Mouse (Mus musculus): ENCODE results near the gene Ifitm2. TPM values are rescaled to one million over a fixed set of nuclear protein-coding genes. Genes with fewer than 3 reads are reported as not detected.

Ifitm2 gene
- polyA plus RNA-seq, 1 experiment from 2014 or later: 182 TPM

DNA sequence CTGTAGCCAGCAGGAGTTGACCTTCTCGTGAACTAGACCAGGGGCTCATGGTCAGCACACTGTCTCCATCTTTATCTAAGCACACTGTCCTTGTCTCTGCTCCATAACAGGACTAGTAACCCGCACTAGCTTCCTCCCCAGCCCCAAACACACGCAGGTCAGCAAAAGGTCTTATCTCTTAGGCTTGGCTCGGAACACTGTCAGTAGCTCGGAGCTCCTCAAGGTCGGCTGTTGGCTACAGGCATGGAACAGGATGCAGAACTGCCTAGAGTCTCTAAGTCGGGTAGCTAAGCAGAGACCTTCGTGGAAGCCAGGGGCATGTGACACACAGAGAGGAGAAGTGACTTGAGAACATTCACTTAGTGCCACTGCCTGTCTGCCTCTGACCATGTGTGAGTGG lies 7.6 kb downstream of the Ifitm2 start:
- Histone ChIP-seq H3K27ac (ENCODE audit: low read depth, low read length) (no peak overlapping the region), H3K27me3 (replicated peaks; ENCODE audit: control insufficient read depth, insufficient read depth, low read length) (no peaks in the 10 kb centered on the region), H3K9ac (ENCODE audit: low read depth, low read length) (no peak overlapping the region), H3K4me2 (ENCODE audit: low read length) (no peak overlapping the region), H3K36me3 (ENCODE audit: control insufficient read depth, insufficient read depth, low read length) (no peaks in the 10 kb centered on the region), H3K4me1 (ENCODE audit: control insufficient read depth, insufficient read depth, low read depth, low read length) (no peaks in the 10 kb centered on the region), H3K9me3 (ENCODE audit: control insufficient read depth, low read length) (no peaks in the 10 kb centered on the region), H3K4me3 (ENCODE audit: low read length) (no peak overlapping the region)
- ATAC-seq: no peak
- 85% methylated on average over 8 of the region's 8 CpGs for WGBS

DNA sequence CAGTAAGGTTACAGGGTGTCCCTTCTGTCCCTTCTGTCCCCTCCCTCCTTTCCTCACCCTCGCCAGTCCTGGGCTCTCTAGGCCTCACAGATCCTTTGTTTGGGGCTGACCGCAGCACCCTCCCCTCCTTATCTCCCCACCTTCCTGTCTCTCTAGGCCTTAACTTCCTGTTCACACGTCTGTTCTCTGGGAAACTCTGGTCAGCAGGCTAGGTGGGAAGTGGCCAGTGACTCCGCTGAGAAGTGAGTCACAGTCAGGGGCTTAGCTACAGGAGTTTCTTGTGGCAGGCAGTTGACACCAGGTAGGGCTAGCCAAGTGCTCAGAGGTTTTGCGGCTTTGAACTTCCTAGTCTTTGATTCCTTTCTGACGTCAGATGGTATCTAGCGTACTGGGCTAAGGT lies 8.8 kb downstream of the Ifitm2 start:
- Histone ChIP-seq H3K4me3 (ENCODE audit: low read length) (no peak overlapping the region), H3K9me3 (ENCODE audit: control insufficient read depth, low read length) (no peaks in the 10 kb centered on the region), H3K9ac (ENCODE audit: low read depth, low read length) (no peak overlapping the region; the same call in 1 of the 2 replicates), H3K4me2 (ENCODE audit: low read length) (no peak overlapping the region), H3K27me3 (replicated peaks; ENCODE audit: control insufficient read depth, insufficient read depth, low read length) (no peaks in the 10 kb centered on the region), H3K36me3 (ENCODE audit: control insufficient read depth, insufficient read depth, low read length) (no peaks in the 10 kb centered on the region), H3K27ac (ENCODE audit: low read depth, low read length) (no peak overlapping the region), H3K4me1 (ENCODE audit: control insufficient read depth, insufficient read depth, low read depth, low read length) (no peaks in the 10 kb centered on the region)
- ATAC-seq: no peak
- 80% methylated on average over 7 of the region's 7 CpGs for WGBS

DNA sequence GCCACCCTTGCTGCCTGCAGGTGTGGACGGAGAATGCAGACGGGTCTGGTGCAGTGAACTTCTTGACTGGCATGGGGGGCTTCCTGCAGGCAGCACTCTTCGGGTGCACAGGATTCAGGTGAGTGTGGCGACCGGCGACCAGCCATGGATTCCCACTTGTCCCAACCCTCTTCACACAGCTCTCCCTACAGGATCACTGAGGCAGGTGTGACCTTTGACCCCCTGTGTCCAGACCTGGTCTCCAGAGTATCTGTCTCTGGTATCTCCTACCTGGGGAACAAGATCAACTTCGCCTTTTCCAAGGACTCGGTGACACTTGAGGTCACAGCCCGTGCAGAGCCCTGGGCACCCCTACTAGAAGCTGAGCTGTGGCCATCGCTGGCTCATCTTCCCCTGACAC lies 9.5 kb downstream of the Ifitm2 start:
- H3K4me2 ChIP-seq (ENCODE audit: low read length): no peak overlapping the region
- no peak for ATAC-seq
- no peak overlapping the region for H3K4me3 ChIP-seq (ENCODE audit: low read length)
- 90% methylated on average over 10 of the region's 10 CpGs for WGBS
- H3K27me3 ChIP-seq (replicated peaks; ENCODE audit: control insufficient read depth, insufficient read depth, low read length): no peaks in the 10 kb centered on the region
- H3K27ac ChIP-seq (ENCODE audit: low read depth, low read length): no peak overlapping the region
- no peaks in the 10 kb centered on the region; the same call in 1 of the 2 replicates for H3K4me1 ChIP-seq (ENCODE audit: control insufficient read depth, insufficient read depth, low read depth, low read length)
- no peaks in the 10 kb centered on the region for H3K36me3 ChIP-seq (ENCODE audit: control insufficient read depth, insufficient read depth, low read length)
- no peaks in the 10 kb centered on the region for H3K9me3 ChIP-seq (ENCODE audit: control insufficient read depth, low read length)
- H3K9ac ChIP-seq (ENCODE audit: low read depth, low read length): no peak overlapping the region; the same call in 1 of the 2 replicates

DNA sequence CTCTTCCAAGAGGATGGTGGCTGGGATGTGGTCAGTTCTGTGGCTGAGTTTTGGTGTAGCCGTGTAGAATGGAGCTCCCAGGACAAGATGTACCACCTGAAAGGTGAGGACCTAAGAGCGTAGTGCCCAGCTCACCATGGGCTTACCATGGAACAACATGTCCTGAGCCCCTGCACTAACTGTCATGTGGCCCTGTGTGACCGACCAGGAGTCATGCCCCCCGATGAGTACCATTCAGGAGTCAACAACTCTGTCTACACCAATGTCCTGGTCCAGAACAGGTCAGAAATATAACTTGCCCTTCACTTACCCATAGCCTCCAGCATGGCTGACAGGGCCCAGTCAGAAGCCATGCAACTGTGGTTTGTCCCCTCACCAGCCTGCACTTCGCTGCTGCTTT lies 10.5 kb downstream of the Ifitm2 start:
- H3K27ac ChIP-seq (ENCODE audit: low read depth, low read length): no peak overlapping the region
- no peak overlapping the region for H3K9ac ChIP-seq (ENCODE audit: low read depth, low read length)
- no peak overlapping the region for H3K4me2 ChIP-seq (ENCODE audit: low read length)
- no peaks in the 10 kb centered on the region for H3K36me3 ChIP-seq (ENCODE audit: control insufficient read depth, insufficient read depth, low read length)
- ATAC-seq: no peak
- no peak overlapping the region for H3K4me3 ChIP-seq (ENCODE audit: low read length)
- H3K27me3 ChIP-seq (replicated peaks; ENCODE audit: control insufficient read depth, insufficient read depth, low read length): no peaks in the 10 kb centered on the region
- no peaks in the 10 kb centered on the region for H3K9me3 ChIP-seq (ENCODE audit: control insufficient read depth, low read length)
- WGBS: 99% methylated on average over 5 of the region's 5 CpGs
- no peaks in the 10 kb centered on the region; the same call in 1 of the 2 replicates for H3K4me1 ChIP-seq (ENCODE audit: control insufficient read depth, insufficient read depth, low read depth, low read length)

DNA sequence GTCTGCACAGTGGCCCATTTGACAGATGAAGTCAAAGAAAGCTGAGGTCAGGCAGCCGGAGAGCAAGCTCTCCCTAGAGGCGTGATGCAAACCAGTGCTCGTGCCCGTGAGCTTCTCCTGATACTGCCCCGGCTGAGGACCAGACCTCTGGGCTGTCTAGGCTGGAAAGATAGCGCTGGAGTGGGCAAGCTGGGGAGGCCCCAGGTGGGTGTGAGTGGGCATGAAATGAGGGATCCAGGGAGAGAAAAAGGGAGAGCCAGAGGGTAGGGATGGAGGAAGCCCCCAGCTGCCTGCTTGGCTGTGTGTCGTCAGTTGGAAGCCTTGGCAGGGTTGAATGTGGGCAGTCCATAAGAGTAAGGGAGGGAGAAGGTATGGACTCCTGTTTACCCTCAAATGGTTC lies 11.6 kb downstream of the Ifitm2 start:
- no peaks in the 10 kb centered on the region; the same call in 1 of the 2 replicates for H3K4me1 ChIP-seq (ENCODE audit: control insufficient read depth, insufficient read depth, low read depth, low read length)
- WGBS: 92% methylated on average over 7 of the region's 7 CpGs
- no peaks in the 10 kb centered on the region for H3K9me3 ChIP-seq (ENCODE audit: control insufficient read depth, low read length)
- no peaks in the 10 kb centered on the region for H3K27me3 ChIP-seq (replicated peaks; ENCODE audit: control insufficient read depth, insufficient read depth, low read length)
- no peak overlapping the region for H3K4me2 ChIP-seq (ENCODE audit: low read length)
- H3K9ac ChIP-seq (ENCODE audit: low read depth, low read length): no peak overlapping the region
- no peaks in the 10 kb centered on the region for H3K36me3 ChIP-seq (ENCODE audit: control insufficient read depth, insufficient read depth, low read length)
- no peak overlapping the region for H3K4me3 ChIP-seq (ENCODE audit: low read length)
- no peak overlapping the region for H3K27ac ChIP-seq (ENCODE audit: low read depth, low read length)
- no peak for ATAC-seq

DNA sequence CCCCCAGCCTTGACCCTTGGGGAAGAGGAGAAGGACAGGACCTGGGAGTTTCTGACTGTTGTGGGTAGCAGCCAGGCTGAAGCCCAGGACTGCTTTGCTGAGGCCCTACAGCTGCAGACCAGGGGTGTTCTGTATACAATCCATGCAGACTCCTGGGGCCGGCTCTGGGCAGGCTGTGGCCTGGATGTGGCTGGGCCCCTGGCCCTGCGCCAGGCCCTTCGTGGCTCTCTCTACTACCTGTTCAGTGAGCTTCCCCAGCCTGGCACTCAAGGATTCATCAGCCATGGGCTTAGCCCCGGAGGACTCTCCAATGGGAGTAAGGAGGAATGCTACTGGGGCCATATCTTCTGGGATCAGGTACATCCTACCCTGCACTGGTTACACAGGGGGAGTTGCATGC lies 12.4 kb downstream of the Ifitm2 start:
- no peaks in the 10 kb centered on the region for H3K27me3 ChIP-seq (replicated peaks; ENCODE audit: control insufficient read depth, insufficient read depth, low read length)

DNA sequence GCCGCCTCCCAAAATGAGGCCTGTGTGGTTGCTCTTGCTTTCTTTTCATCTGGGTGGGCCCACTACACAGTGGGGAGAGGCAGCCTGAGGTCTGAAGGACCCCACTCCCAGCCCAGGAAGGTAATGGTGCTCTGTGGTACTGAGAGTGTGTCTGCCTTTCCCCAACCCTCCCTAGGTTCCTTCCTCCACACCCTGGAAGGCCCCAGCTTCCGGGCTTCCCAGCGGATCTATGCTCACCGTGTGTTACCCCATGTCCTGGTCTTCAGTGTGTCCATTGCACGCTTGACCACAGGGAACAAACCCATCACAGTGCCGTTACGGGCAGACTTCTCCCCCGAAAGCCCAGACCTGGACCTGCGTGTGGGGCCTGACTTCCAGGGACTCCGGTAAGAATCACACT lies 13.0 kb downstream of the Ifitm2 start:
- H3K27me3 ChIP-seq (replicated peaks; ENCODE audit: control insufficient read depth, insufficient read depth, low read length): no peaks in the 10 kb centered on the region
- H3K36me3 ChIP-seq (ENCODE audit: control insufficient read depth, insufficient read depth, low read length): no peaks in the 10 kb centered on the region
- no peaks in the 10 kb centered on the region for H3K9me3 ChIP-seq (ENCODE audit: control insufficient read depth, low read length)
- no peak overlapping the region; the same call in 1 of the 2 replicates for H3K9ac ChIP-seq (ENCODE audit: low read depth, low read length)
- no peak overlapping the region for H3K4me2 ChIP-seq (ENCODE audit: low read length)
- H3K27ac ChIP-seq (ENCODE audit: low read depth, low read length): no peak overlapping the region
- no peaks in the 10 kb centered on the region; the same call in 1 of the 2 replicates for H3K4me1 ChIP-seq (ENCODE audit: control insufficient read depth, insufficient read depth, low read depth, low read length)
- ATAC-seq: no peak
- no peak overlapping the region for H3K4me3 ChIP-seq (ENCODE audit: low read length)
- 92% methylated on average over 10 of the region's 10 CpGs for WGBS

More for the DNA sequence above, 12.4 kb downstream of the Ifitm2 start:
- no peak overlapping the region for H3K4me2 ChIP-seq (ENCODE audit: low read length)
- H3K9me3 ChIP-seq (ENCODE audit: control insufficient read depth, low read length): no peaks in the 10 kb centered on the region
- H3K9ac ChIP-seq (ENCODE audit: low read depth, low read length): no peak overlapping the region
- no peaks in the 10 kb centered on the region for H3K36me3 ChIP-seq (ENCODE audit: control insufficient read depth, insufficient read depth, low read length)
- WGBS: 92% methylated on average over 4 of the region's 4 CpGs
- H3K4me3 ChIP-seq (ENCODE audit: low read length): no peak overlapping the region
- no peaks in the 10 kb centered on the region; the same call in 1 of the 2 replicates for H3K4me1 ChIP-seq (ENCODE audit: control insufficient read depth, insufficient read depth, low read depth, low read length)
- H3K27ac ChIP-seq (ENCODE audit: low read depth, low read length): no peak overlapping the region
- no peak for ATAC-seq

DNA sequence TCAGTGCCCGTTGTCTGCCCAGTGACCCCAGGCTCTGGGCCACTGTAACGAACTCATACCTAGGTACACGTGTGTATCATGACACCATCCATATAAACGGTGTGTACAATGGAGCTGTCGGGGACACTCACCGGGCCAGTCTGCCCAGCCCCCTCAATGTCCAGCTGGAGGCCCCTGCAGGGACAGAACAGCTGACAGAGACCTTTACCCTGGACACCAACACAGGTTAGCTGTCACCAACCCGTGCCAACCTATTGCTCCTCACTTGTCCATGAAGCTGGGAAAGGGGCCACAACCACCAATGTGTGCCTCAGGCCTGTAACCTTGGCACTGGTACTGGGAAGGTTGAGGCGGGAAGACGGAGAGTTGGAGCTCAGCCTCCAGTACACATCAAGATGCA lies 13.4 kb downstream of the Ifitm2 start:
- Histone ChIP-seq H3K4me1 (ENCODE audit: control insufficient read depth, insufficient read depth, low read depth, low read length) (no peaks in the 10 kb centered on the region; the same call in 1 of the 2 replicates), H3K27ac (ENCODE audit: low read depth, low read length) (0 out of 2 replicates have a peak overlapping the region, but pooled peaks have one; percentile 16), H3K4me3 (ENCODE audit: low read length) (peak overlapping the region; percentile 45), H3K9ac (ENCODE audit: low read depth, low read length) (no peak overlapping the region), H3K4me2 (ENCODE audit: low read length) (peak overlapping the region; percentile 61), H3K9me3 (ENCODE audit: control insufficient read depth, low read length) (no peaks in the 10 kb centered on the region), H3K36me3 (ENCODE audit: control insufficient read depth, insufficient read depth, low read length) (no peaks in the 10 kb centered on the region), H3K27me3 (replicated peaks; ENCODE audit: control insufficient read depth, insufficient read depth, low read length) (no peaks in the 10 kb centered on the region)
- ATAC-seq: no peak
- WGBS: 64% methylated on average over 9 of the region's 9 CpGs

DNA sequence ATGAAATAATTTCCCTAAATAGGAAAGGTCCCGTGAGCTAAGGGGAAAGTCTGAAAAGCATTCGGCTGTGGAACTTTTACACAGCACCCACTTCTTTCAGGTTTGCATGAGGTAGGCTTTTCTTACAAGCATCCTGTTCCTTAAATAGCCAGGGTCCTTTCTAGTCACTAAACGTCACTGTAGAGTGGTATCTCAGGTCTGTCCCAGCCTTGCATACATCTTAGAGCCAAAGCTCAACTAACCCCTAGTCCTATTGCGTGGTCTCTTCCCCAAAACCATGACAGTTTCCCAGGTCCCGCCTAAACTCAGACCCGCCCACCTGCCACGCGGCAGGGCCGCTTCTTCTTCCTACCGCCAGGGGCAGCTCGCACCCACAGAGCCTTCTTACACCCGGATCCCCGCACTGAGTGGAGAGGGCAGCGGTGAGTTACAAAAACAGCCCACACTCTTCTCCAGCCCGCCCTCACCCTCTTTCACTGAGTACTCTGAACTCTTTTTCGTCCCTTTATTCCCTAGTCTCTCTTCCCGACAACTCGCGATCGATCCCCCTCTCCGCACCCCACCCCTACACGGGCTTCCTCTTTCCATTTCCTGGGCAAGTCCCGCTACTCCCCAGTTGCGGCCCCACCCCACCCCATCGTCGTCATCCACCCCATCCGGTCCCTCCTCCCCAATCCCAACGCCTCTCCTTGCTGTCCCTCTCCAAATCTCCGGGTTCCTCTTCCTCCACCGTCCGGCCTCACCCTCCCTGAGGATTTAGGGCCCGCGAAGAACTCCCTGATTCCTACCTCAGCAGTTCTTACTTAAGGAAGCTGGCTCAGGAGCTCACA lies 14.3 kb downstream of the Ifitm2 start, which contains the start of gene Pgghg:
TSS of gene Pgghg (plus strand) at position 170 of the 830 bp plus-strand sequence.
- no peaks in the 10 kb centered on the region for H3K9me3 ChIP-seq (ENCODE audit: control insufficient read depth, low read length)
- H3K4me1 ChIP-seq (ENCODE audit: control insufficient read depth, insufficient read depth, low read depth, low read length): no peaks in the 10 kb centered on the region; the same call in 1 of the 2 replicates
- H3K4me2 ChIP-seq (ENCODE audit: low read length): peak within 1 kb of the TSS; percentile 61
- no peaks in the 10 kb centered on the region for H3K27me3 ChIP-seq (replicated peaks; ENCODE audit: control insufficient read depth, insufficient read depth, low read length)
- peak within 1 kb of the TSS; percentile 45 for H3K4me3 ChIP-seq (ENCODE audit: low read length)
- no peaks in the 10 kb centered on the region for H3K36me3 ChIP-seq (ENCODE audit: control insufficient read depth, insufficient read depth, low read length)
- 3% methylated on average over 33 of the region's 33 CpGs for WGBS
- peak; percentile 91 for ATAC-seq
- peak within 1 kb of the TSS; percentile 69 for H3K27ac ChIP-seq (ENCODE audit: low read depth, low read length)
- H3K9ac ChIP-seq (ENCODE audit: low read depth, low read length): peak within 1 kb of the TSS; percentile 51
